Comparison of ENCODE assay signal across 26 mouse cellular contexts in the genomic region with DNA sequence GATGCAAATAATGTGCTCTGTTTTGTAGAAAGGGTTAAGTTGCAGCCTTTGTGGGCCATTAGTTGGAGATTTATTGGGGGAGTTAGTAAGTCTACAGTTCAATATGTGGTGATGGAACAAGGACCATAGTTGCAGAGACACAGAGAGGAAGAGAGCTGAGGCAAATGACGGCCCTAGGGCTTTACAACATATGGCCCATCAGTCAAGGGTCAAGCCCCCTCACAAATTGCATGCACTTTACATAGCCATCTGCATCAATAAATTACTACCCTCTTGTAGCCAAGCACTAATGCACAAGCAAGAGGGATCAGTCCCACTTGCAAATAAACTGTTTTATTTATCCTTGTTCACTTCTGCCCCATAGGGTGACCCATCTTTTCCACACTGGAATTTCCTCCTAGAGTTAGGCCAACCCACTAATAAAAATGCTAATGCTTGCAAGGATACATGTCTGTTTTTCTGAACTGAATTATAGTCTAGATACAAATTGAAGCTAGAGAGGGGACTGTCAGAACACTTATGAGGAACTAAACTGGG.
DNase-seq lines count a peak whose midpoint lies in the region; ATAC-seq lines count a peak whose summit lies in the region.
"Had no signal": no experiment of that assay in that cellular context is flagged by ENCODE, and none has a peak within 500 bp of the region (broad histone marks: within the 10 kb centered on the region; RNA-seq: fewer than 3 reads in every experiment).

No protein-coding gene starts in this region.

- no peak overlapping the region for H3K4me3 ChIP-seq in hindbrain, embryonic 11.5 days (ENCODE audit: low read depth, low read length)
- no peak overlapping the region for H3K4me3 ChIP-seq in hindbrain, embryonic 12.5 days
- no peak overlapping the region for H3K4me3 ChIP-seq in neural tube, embryonic 11.5 days (ENCODE audit: low read depth, low read length)
- H3K4me3 ChIP-seq: embryonic facial prominence, embryonic 13.5 days; erythroblast, embryonic 14.5 days; forebrain, embryonic 12.5 days; heart, embryonic 10.5 days; limb, embryonic 15.5 days; megakaryocyte, embryonic 14.5 days; stomach, embryonic 15.5 days had no signal

- no peaks in the 10 kb centered on the region for H3K36me3 ChIP-seq in hindbrain, embryonic 11.5 days (ENCODE audit: control insufficient read depth, insufficient read depth, low read length)
- no peaks in the 10 kb centered on the region for H3K36me3 ChIP-seq in hindbrain, embryonic 12.5 days
- H3K36me3 ChIP-seq in neural tube, embryonic 11.5 days (ENCODE audit: control insufficient read depth, insufficient read depth, low read length): no peaks in the 10 kb centered on the region
- H3K36me3 ChIP-seq: embryonic facial prominence, embryonic 13.5 days; forebrain, embryonic 12.5 days; heart, embryonic 10.5 days; limb, embryonic 15.5 days; stomach, embryonic 15.5 days had no signal

- 39% methylated on average over 1 of the region's 1 CpGs for WGBS in hindbrain, embryonic 11.5 days
- WGBS in hindbrain, embryonic 12.5 days: 48% methylated on average over 1 of the region's 1 CpGs
- WGBS in neural tube, embryonic 11.5 days: 8% methylated on average over 1 of the region's 1 CpGs

- no peaks in the 10 kb centered on the region for H3K4me1 ChIP-seq in hindbrain, embryonic 11.5 days (replicated peaks; ENCODE audit: control insufficient read depth, insufficient read depth, low read length)
- H3K4me1 ChIP-seq in hindbrain, embryonic 12.5 days: peaks cover 3% of the 10 kb centered on the region; the same call in 1 of the 2 replicates
- no peaks in the 10 kb centered on the region for H3K4me1 ChIP-seq in neural tube, embryonic 11.5 days (ENCODE audit: control insufficient read depth, insufficient read depth, low read length)
- H3K4me1 ChIP-seq: embryonic facial prominence, embryonic 13.5 days; forebrain, embryonic 12.5 days; heart, embryonic 10.5 days; limb, embryonic 15.5 days; megakaryocyte, embryonic 14.5 days; stomach, embryonic 15.5 days had no signal

- peak; percentile 47; the same call in 1 of the 2 replicates for ATAC-seq in hindbrain, embryonic 11.5 days (ENCODE audit: low FRiP score)
- no peak for ATAC-seq in hindbrain, embryonic 12.5 days (ENCODE audit: low FRiP score)
- peak; percentile 84 for ATAC-seq in neural tube, embryonic 11.5 days (ENCODE audit: insufficient read depth, low FRiP score, low TSS enrichment)
- ATAC-seq: CD4-positive, CD25-positive, alpha-beta regulatory T cell, adult 4 months had no signal

- DNase-seq in hindbrain, embryonic 11.5 days (ENCODE audit: low spot score): peak; percentile 22
- peak; percentile 11 to 12 for DNase-seq in kidney, postnatal 4 days
- no peak for DNase-seq in kidney, adult 8-10 months
- DNase-seq in embryo, embryonic 11 days: peak; percentile 59
- DNase-seq in neural tube, embryonic 11.5 days (ENCODE audit: low spot score): peak; percentile 40
- DNase-seq in left cerebral cortex, adult 18-20 months (ENCODE audit: low spot score in 2 of 2): no peak
- no peak for DNase-seq in spleen, postnatal 10 days (ENCODE audit: low spot score in 2 of 2)
- DNase-seq: adrenal gland, postnatal 14 days; cerebellum, adult 8-10 months; cerebellum, postnatal 36 days; gastrocnemius, postnatal 10 days; heart, postnatal 4 days; kidney, adult 18-20 months; lung, embryonic 14.5 days; midbrain, embryonic 14.5 days; thymus, postnatal 25 days had no signal

- H3K9ac ChIP-seq in hindbrain, embryonic 11.5 days (ENCODE audit: low read depth, low read length): no peak overlapping the region
- no peak overlapping the region for H3K9ac ChIP-seq in hindbrain, embryonic 12.5 days
- no peak overlapping the region for H3K9ac ChIP-seq in neural tube, embryonic 11.5 days (ENCODE audit: low read length)
- H3K9ac ChIP-seq: embryonic facial prominence, embryonic 13.5 days; forebrain, embryonic 12.5 days; limb, embryonic 15.5 days; liver, embryonic 14.5 days; lung, embryonic 14.5 days; stomach, embryonic 15.5 days had no signal

- no peaks in the 10 kb centered on the region for H3K9me3 ChIP-seq in hindbrain, embryonic 11.5 days (ENCODE audit: control insufficient read depth, low read length)
- H3K9me3 ChIP-seq in hindbrain, embryonic 12.5 days (replicated peaks): no peaks in the 10 kb centered on the region
- H3K9me3 ChIP-seq in neural tube, embryonic 11.5 days (ENCODE audit: control insufficient read depth, low read length): no peaks in the 10 kb centered on the region
- H3K9me3 ChIP-seq: embryonic facial prominence, embryonic 13.5 days; forebrain, embryonic 12.5 days; heart, embryonic 10.5 days; limb, embryonic 15.5 days; stomach, embryonic 15.5 days had no signal

- no peaks in the 10 kb centered on the region for H3K27me3 ChIP-seq in hindbrain, embryonic 11.5 days (ENCODE audit: control insufficient read depth, insufficient read depth, low read length)
- no peaks in the 10 kb centered on the region for H3K27me3 ChIP-seq in hindbrain, embryonic 12.5 days
- H3K27me3 ChIP-seq in neural tube, embryonic 11.5 days (ENCODE audit: control insufficient read depth, insufficient read depth, low read length): no peaks in the 10 kb centered on the region
- H3K27me3 ChIP-seq: embryonic facial prominence, embryonic 13.5 days; forebrain, embryonic 12.5 days; limb, embryonic 15.5 days; megakaryocyte, embryonic 14.5 days; stomach, embryonic 15.5 days had no signal

- no peak overlapping the region for H3K4me2 ChIP-seq in hindbrain, embryonic 11.5 days (replicated peaks; ENCODE audit: low read depth, low read length)
- H3K4me2 ChIP-seq in hindbrain, embryonic 12.5 days (replicated peaks): no peak overlapping the region
- H3K4me2 ChIP-seq in neural tube, embryonic 11.5 days (ENCODE audit: low read depth): no peak overlapping the region
- H3K4me2 ChIP-seq: embryonic facial prominence, embryonic 13.5 days; forebrain, embryonic 12.5 days; limb, embryonic 15.5 days; lung, embryonic 14.5 days; stomach, embryonic 15.5 days had no signal

- no peak overlapping the region for H3K27ac ChIP-seq in hindbrain, embryonic 11.5 days (ENCODE audit: low read depth, low read length)
- H3K27ac ChIP-seq in hindbrain, embryonic 12.5 days: no peak overlapping the region
- H3K27ac ChIP-seq in neural tube, embryonic 11.5 days (ENCODE audit: low read depth, low read length): no peak overlapping the region
- H3K27ac ChIP-seq: embryonic facial prominence, embryonic 13.5 days; forebrain, embryonic 12.5 days; heart, embryonic 10.5 days; limb, embryonic 15.5 days; liver, embryonic 14.5 days; stomach, embryonic 15.5 days had no signal

Comparison
In these comparisons a context has a peak if more than half of its experiments do, and no peak if none do; other contexts are left out.
1. DNase-seq: peak in hindbrain, embryonic 11.5 days (single experiment), kidney, postnatal 4 days (2 of 2), embryo, embryonic 11 days (single experiment) and neural tube, embryonic 11.5 days (single experiment); none in kidney, adult 8-10 months (0 of 2), left cerebral cortex, adult 18-20 months (0 of 2) and spleen, postnatal 10 days (0 of 2).